Mouse (Mus musculus) G1E (cell line): ENCODE data around the gene Gpc6. TPM values are rescaled to one million over a fixed set of nuclear protein-coding genes. Genes with fewer than 3 reads are reported as not detected.

Experiments
- ATAC-seq: 2 replicates; pipeline ENCODE4 v1.8.0; 2016; ENCODE audit warnings: mild to moderate bottlenecking; ENCODE audit not compliant: insufficient number of reproducible peaks, poor library complexity, low FRiP score, severe bottlenecking; ENCODE audit errors: extremely low read depth
- DNase-seq: peaks from one replicate; pipeline ENCODE4 v3.0.0; 2012; ENCODE audit warnings: low spot score
- H3K27me3 ChIP-seq: 2 replicates; pipeline ENCODE4 v1.6.1; 2012; ENCODE audit warnings: mild to moderate bottlenecking, low read length, inconsistent platforms; ENCODE audit not compliant: insufficient read depth
- H3K36me3 ChIP-seq: replicated peaks from 2 replicates; pipeline ENCODE3; 2012; ENCODE audit warnings: mild to moderate bottlenecking, inconsistent platforms
- H3K4me1 ChIP-seq: 2 replicates; pipeline ENCODE4 v1.6.1; 2012; ENCODE audit warnings: low read depth, low read length, inconsistent platforms, mixed read lengths; ENCODE audit not compliant: insufficient read depth
- H3K4me3 ChIP-seq: 2 replicates; pipeline ENCODE4 v1.5.1; 2012; ENCODE audit warnings: low read depth, mild to moderate bottlenecking, inconsistent platforms, low read length, moderate library complexity, mixed read lengths
- H3K9me3 ChIP-seq: replicated peaks from 2 replicates; pipeline ENCODE4 v1.6.1; 2012; ENCODE audit warnings: inconsistent platforms
- CTCF ChIP-seq: IDR thresholded peaks from 2 replicates; pipeline ENCODE4 v1.5.1; 2012; ENCODE audit warnings: low read depth, low read length, inconsistent platforms, mixed read lengths
- GATA1 ChIP-seq: IDR thresholded peaks from 2 replicates; pipeline ENCODE4 v1.6.1; 2012; ENCODE audit warnings: borderline replicate concordance, low read length, inconsistent platforms, mixed read lengths
- GATA2 ChIP-seq: IDR thresholded peaks from 2 replicates; pipeline ENCODE4 v1.6.1; 2012; ENCODE audit warnings: low read depth, low read length, inconsistent platforms, borderline replicate concordance
- POLR2AphosphoS5 ChIP-seq: IDR thresholded peaks from 2 replicates; pipeline ENCODE4 v1.6.1; 2012; ENCODE audit warnings: low read depth, low read length, inconsistent platforms; ENCODE audit not compliant: insufficient replicate concordance
- TAL1 ChIP-seq: conservative IDR thresholded peaks from 2 replicates; pipeline ENCODE4 v1.6.1; 2012; ENCODE audit warnings: low read depth, low read length, inconsistent platforms, mixed read lengths
- polyA plus RNA-seq: library from polyadenylated mRNA; stranded (reverse); fragments of >175 nt; gene quantifications from 2 replicates; pipeline ENCODE4 v1.2.3, GENCODE M21; 2012
- total RNA-seq, 2 experiments: library from RNA; stranded (forward) in 1 of 2; stranded (reverse) in 1 of 2; fragments of 200-1000 nt in 1 of 2; fragments of >200 nt in 1 of 2; fragmentation: Nextera tagmentation in 1 of 2; gene quantifications; 2 replicates each; pipeline ENCODE4 v1.2.3; 2014 to 2017

The Gpc6 gene
- total and polyA plus RNA-seq, 3 experiments, result 0.22 TPM; not detected in 2

DNA sequence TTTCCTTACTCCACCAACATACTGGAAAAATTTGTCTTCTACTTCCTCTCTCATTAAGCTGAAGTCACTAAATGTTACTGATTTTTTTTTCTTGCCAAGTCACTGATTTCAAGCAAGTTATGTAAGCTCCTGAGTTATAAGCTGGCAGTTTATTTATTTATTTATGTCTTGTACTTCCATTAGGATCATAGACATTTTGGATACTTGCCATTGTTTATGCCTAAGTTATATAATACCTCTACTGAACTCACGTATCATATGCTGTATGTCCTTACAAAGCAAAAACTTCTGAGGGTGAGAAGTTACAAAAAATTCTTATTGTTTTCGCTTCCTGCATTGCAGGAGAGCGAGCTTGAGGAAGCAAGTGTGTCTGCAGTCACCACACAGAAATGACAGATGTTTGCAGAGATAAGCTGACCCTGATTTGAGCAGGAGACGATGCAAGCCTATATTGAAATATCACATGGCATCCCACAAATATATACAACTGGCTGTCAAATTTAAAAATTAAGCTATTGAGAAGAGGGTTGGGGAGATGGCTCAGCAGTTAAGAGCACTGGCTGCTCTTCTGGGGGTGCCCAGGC lies 1020.9 kb downstream of the Gpc6 start:
- Histone ChIP-seq H3K4me3 (no peak overlapping the region), H3K27me3 (no peaks in the 10 kb centered on the region), H3K4me1 (no peaks in the 10 kb centered on the region), H3K9me3 (peaks cover 61% of the 10 kb centered on the region), H3K36me3 (no peaks in the 10 kb centered on the region)
- TF ChIP-seq POLR2AphosphoS5, result no peak
- no peak for TF ChIP-seq GATA1
- TF ChIP-seq CTCF, result no peak
- no peak for TF ChIP-seq TAL1
- no peak for TF ChIP-seq GATA2
- ATAC-seq (no peak), DNase-seq (no peak)

DNA sequence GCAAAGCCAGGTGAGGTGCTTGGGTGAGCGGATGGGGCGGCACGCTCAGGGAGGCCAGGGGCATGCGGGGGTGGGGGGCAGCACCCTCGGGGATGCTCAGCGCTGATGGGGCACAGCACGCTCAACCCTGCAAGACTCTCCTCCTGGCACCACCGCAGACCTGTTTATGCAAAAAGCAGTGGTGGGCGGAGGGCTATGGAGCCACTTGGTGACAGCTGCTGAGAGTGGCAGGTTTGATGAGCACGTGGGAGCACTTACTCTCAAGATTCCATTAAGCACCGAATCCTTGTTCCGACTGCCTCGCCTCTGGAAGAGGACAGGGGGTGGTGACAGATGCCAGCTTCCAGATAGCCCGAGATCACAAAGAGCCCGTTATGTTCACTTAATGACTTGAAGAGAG lies 1026.2 kb downstream of the Gpc6 start:
- H3K4me1 ChIP-seq, result no peaks in the 10 kb centered on the region
- H3K9me3 ChIP-seq, result peaks cover 64% of the 10 kb centered on the region
- H3K4me3 ChIP-seq, result no peak overlapping the region
- no peaks in the 10 kb centered on the region for H3K36me3 ChIP-seq
- TF ChIP-seq GATA2 (no peak), GATA1 (no peak), TAL1 (no peak), POLR2AphosphoS5 (no peak), CTCF (no peak)
- no peaks in the 10 kb centered on the region for H3K27me3 ChIP-seq
- DNase-seq (no peak), ATAC-seq (no peak)

DNA sequence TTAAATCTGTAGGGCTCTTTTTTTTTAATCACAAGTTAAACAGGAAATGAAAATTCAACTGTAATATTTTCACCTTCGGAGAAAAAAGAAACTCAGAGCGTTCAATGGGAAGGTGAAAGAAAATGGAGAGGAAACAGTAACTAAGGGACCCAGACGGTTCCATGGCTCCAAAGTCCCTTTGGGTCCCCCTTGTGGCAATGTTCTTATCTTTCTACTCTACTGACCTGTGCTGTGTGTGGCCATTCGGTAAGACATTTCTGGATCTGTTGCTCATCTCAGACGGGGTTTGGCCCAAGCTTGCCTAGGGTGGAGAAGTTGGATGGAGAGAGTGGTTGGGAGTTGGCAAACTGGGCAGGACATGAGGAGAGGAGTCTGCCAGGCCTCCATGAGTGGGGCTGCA lies 1026.6 kb downstream of the Gpc6 start:
- TF ChIP-seq POLR2AphosphoS5 (no peak), GATA2 (no peak), CTCF (no peak), TAL1 (no peak), GATA1 (no peak)
- H3K4me1 ChIP-seq, result no peaks in the 10 kb centered on the region
- H3K27me3 ChIP-seq, result no peaks in the 10 kb centered on the region
- no peaks in the 10 kb centered on the region for H3K36me3 ChIP-seq
- H3K4me3 ChIP-seq, result no peak overlapping the region
- H3K9me3 ChIP-seq, result peaks cover 63% of the 10 kb centered on the region
- ATAC-seq (no peak), DNase-seq (no peak)

DNA sequence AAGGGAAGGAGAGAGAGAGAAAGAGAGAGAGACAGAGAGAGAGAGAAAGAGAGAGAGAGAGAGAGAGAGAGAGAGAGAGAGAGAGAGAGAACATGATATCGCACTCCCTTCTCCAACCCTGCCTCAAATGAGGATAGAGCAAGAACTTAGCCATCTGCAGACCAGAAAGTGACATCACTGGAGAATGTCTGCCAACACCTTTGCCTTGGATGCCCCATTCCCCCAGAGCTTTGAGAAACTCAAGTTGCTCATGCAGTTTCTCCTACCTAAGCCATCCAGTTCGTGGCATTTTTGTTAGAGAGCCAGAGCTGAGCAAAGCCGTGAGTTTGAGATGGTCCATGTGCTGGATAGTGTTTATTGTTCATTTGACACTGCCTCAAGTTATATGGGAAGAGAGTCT lies 1030.9 kb downstream of the Gpc6 start:
- TF ChIP-seq CTCF, result no peak
- TF ChIP-seq POLR2AphosphoS5, result no peak
- TF ChIP-seq TAL1, result no peak
- no peak for TF ChIP-seq GATA1
- no peak for TF ChIP-seq GATA2
- Histone ChIP-seq H3K4me3 (no peak overlapping the region), H3K9me3 (peaks cover 57% of the 10 kb centered on the region), H3K36me3 (no peaks in the 10 kb centered on the region), H3K4me1 (no peaks in the 10 kb centered on the region), H3K27me3 (no peaks in the 10 kb centered on the region)
- no peak for ATAC-seq
- no peak for DNase-seq

DNA sequence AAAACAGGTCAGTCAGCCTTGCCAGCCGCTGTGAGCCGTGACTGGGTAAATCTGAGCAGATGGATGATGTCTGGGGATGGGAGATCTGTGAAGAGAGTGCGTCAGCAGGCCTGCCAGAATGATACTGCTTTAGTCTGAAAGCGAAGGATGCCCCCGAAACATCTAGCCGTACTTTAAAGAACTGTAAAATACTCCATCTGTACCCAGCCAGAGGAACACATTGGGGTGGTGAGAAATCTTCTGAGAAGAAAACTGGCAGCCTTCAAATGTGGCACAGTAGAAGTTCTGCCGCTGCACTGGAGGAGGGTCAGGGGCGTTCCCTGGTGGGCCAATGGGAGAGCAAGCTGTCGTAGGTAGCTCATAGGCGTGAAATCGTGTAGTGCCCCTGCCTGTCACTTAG lies 1033.3 kb downstream of the Gpc6 start:
- Histone ChIP-seq H3K9me3 (peaks cover 56% of the 10 kb centered on the region), H3K4me1 (no peaks in the 10 kb centered on the region), H3K4me3 (no peak overlapping the region), H3K36me3 (no peaks in the 10 kb centered on the region), H3K27me3 (no peaks in the 10 kb centered on the region)
- no peak for ATAC-seq
- DNase-seq, result no peak
- TF ChIP-seq POLR2AphosphoS5, result no peak
- TF ChIP-seq GATA1, result no peak
- TF ChIP-seq CTCF, result no peak
- no peak for TF ChIP-seq GATA2
- TF ChIP-seq TAL1, result no peak

DNA sequence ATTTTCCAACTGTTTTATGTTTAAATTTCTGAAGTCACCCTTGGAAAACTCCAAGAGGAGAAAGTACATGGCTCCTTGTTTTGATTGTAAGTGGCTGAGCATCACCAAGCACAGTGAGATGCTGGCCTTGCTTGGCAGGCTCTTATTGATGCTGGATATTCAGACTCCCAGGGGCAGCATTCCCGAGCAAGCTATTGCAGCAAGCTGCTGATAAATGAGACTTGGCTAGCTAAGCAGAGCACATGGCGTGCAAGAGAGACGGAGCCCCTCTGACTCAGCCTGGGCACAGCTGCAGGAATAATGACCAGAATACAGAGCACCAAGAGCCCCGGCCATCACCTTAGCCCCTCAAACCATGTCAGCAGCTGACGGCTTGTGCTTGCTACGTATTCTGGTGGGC lies 1036.2 kb downstream of the Gpc6 start:
- no peaks in the 10 kb centered on the region for H3K36me3 ChIP-seq
- no peak overlapping the region for H3K4me3 ChIP-seq
- no peak for ATAC-seq
- H3K9me3 ChIP-seq, result peaks cover 51% of the 10 kb centered on the region
- no peaks in the 10 kb centered on the region for H3K4me1 ChIP-seq
- no peak for TF ChIP-seq CTCF
- no peak for TF ChIP-seq TAL1
- no peak for TF ChIP-seq GATA2
- no peak for TF ChIP-seq GATA1
- TF ChIP-seq POLR2AphosphoS5, result no peak
- H3K27me3 ChIP-seq, result no peaks in the 10 kb centered on the region
- DNase-seq, result no peak
